Mouse (Mus musculus) midbrain, embryonic 15.5 days (tissue): ENCODE results near the gene Olfr1016. TPM values are rescaled to one million over a fixed set of nuclear protein-coding genes. Genes with fewer than 3 reads are reported as not detected.

ENCODE experiments used
- polyA plus RNA-seq: library from polyadenylated mRNA; unstranded; fragments of >200 nt; fragmentation: Nextera tagmentation; extraction: Ambion mirVana; gene quantifications from 2 replicates; pipeline ENCODE4 v1.2.1, GENCODE M21; 2015

The Olfr1016 gene
- polyA plus RNA-seq, 1 experiment from 2014 or later, result not detected

Other genes starting within 250 kb of the Olfr1016 start
- not detected in 2 replicates for gene Olfr996, start 223.3 kb downstream of the Olfr1016 start, polyA plus RNA-seq
- gene Olfr998, start 213.6 kb downstream of the Olfr1016 start, polyA plus RNA-seq, result not detected in 2 replicates
- gene Olfr1000, start 190.6 kb downstream of the Olfr1016 start, polyA plus RNA-seq, result not detected in 2 replicates
- gene Olfr1002, start 151.8 kb downstream of the Olfr1016 start, polyA plus RNA-seq, result not detected in 2 replicates
- not detected in 2 replicates for gene Olfr154, start 138.1 kb downstream of the Olfr1016 start, polyA plus RNA-seq
- gene Olfr1006, start 123.8 kb downstream of the Olfr1016 start, polyA plus RNA-seq, result not detected in 2 replicates
- gene Olfr1008, start 113.1 kb downstream of the Olfr1016 start, polyA plus RNA-seq, result not detected in 2 replicates
- gene Olfr1009, start 87.1 kb downstream of the Olfr1016 start, polyA plus RNA-seq, result not detected in 2 replicates
- gene Olfr1012, start 39.8 kb downstream of the Olfr1016 start, polyA plus RNA-seq, result not detected in 2 replicates
- not detected in 2 replicates for gene Olfr1013, start 35.4 kb downstream of the Olfr1016 start, polyA plus RNA-seq
- gene Olfr1014, start 29.8 kb downstream of the Olfr1016 start, polyA plus RNA-seq, result not detected in 2 replicates
- not detected in 2 replicates for gene Olfr1015, start 20.5 kb downstream of the Olfr1016 start, polyA plus RNA-seq
- not detected in 2 replicates for gene Olfr1018, start 15.9 kb upstream of the Olfr1016 start, polyA plus RNA-seq
- gene Olfr1019, start 42.9 kb upstream of the Olfr1016 start, polyA plus RNA-seq, result not detected in 2 replicates
- not detected in 2 replicates for gene Olfr1020, start 44.5 kb upstream of the Olfr1016 start, polyA plus RNA-seq
- gene Olfr1022, start 66.0 kb upstream of the Olfr1016 start, polyA plus RNA-seq, result not detected in 2 replicates
- not detected in 2 replicates for gene Olfr1023, start 83.1 kb upstream of the Olfr1016 start, polyA plus RNA-seq
- gene Olfr1024, start 102.5 kb upstream of the Olfr1016 start, polyA plus RNA-seq, result not detected in 2 replicates
- not detected in 2 replicates for gene Olfr1025-ps1, start 112.6 kb upstream of the Olfr1016 start, polyA plus RNA-seq
- not detected in 2 replicates for gene Olfr1026, start 119.0 kb upstream of the Olfr1016 start, polyA plus RNA-seq
- gene Olfr1028, start 147.9 kb upstream of the Olfr1016 start, polyA plus RNA-seq, result not detected in 2 replicates
- not detected in 2 replicates for gene Olfr1029, start 171.4 kb upstream of the Olfr1016 start, polyA plus RNA-seq
- not detected in 2 replicates for gene Olfr1030, start 176.7 kb upstream of the Olfr1016 start, polyA plus RNA-seq
- gene Olfr1031, start 187.8 kb upstream of the Olfr1016 start, polyA plus RNA-seq, result not detected in 2 replicates
- gene Olfr1032, start 203.0 kb upstream of the Olfr1016 start, polyA plus RNA-seq, result not detected in 2 replicates
- gene Olfr1033, start 218.1 kb upstream of the Olfr1016 start, polyA plus RNA-seq, result not detected in 2 replicates
- not detected in 2 replicates for gene Olfr1034, start 243.3 kb upstream of the Olfr1016 start, polyA plus RNA-seq